Mouse (Mus musculus) kidney, postnatal 10 days (tissue): ENCODE data around the gene Mchr1.

Experiments
- DNase-seq: peaks from one replicate; pipeline ENCODE4 v3.0.0; 2021; ENCODE audit warnings: mixed read lengths

Mchr1 gene

GRCm38 (mm10) chr15:81235086-81235920, at the start of gene Mchr1:
Gene Mchr1, plus strand, starts transcription at chr15:81235499.
- peak; percentile 70 for DNase-seq

GRCm38 (mm10) chr15:81189061-81189460, 46.2 kb upstream of the Mchr1 start:
- no peak for DNase-seq

DNA sequence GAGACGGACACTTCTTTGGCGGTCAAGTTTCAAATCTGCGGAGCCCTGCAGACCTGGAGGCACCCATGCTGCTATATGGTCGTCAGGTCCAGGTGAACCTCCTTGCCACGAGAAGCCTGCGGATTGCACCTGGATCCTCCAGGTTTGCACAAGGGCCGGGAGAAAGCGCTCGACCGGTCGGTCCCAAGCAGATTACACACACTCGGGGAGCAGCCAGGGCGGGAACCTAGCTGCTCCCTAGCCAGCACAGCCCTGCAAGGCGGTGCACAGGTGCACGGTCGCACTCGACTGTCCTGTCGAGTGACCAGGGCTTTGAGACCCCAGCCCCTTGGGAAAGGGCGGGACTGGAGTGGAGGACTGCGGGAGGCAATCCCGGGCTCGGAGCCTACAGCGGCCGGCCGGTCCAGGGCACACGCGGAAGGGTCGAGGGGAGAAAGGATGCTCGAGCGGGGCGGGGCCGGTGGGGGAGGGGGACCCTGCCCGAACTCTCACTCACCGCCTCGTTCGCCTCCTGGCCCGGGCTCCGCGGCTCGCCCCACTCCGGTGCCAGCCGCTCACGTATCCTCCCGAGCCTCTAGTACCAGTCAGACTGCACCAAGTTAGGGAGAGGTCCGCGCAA, 45.2 kb upstream of the Mchr1 start:
- DNase-seq: no peak

DNA sequence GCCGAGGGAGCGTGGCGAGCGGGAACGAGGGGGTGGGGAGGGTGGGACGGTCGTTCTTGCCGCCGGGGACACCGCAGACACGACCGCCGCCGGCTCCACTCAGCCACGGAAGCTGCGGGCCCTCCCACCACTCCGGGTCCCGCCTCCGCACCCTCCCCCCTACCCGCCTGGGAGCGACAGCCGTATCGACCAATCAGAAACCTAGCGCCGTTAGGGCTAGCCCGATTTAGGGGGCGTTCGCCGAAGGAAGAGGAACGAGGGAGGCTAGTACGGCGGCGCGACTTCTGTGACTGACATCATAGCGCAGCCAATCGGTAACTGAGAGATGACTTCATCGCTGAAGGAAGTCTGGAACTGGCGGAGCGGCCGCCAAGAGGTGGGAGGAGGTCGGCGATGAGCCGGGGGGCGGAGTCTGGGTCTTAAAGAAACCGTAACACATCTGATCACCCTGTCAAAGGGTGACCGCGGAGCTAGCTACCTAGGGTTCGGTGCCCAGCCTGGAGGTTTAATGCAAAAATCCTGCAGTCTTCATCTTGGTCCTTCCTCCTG, 44.6 kb upstream of the Mchr1 start, which contains the start of gene Mrtfa:
Gene Mrtfa, minus strand, starts transcription at position 128 of the 549 bp plus-strand sequence.
- peak; percentile 99 for DNase-seq

- DNase-seq: no peak
Measured at GRCm38 (mm10) chr15:81191303-81191702, 44.0 kb upstream of the Mchr1 start.

DNA sequence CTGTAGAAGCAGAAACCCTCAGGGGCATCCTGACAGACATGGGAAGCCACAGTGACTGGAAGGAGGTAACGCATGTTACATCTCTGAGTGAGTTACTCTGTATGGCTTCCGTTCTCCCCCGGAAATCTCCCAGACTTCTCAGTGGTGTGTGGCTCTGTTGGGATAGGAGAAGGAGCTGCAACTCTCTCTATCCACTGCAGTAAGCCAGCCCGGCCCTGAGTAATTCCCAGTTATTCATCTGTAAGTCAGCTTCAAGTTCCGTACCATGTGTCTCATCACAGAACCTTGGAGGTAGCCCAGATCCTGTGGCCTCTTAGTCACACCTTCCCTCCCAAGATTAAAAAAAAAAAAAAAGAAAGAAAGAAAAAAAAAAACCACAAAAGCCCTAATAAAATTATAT, 43.0 kb upstream of the Mchr1 start:
- DNase-seq: no peak

GRCm38 (mm10) chr15:81192858-81193257, 42.4 kb upstream of the Mchr1 start:
- no peak for DNase-seq

DNA sequence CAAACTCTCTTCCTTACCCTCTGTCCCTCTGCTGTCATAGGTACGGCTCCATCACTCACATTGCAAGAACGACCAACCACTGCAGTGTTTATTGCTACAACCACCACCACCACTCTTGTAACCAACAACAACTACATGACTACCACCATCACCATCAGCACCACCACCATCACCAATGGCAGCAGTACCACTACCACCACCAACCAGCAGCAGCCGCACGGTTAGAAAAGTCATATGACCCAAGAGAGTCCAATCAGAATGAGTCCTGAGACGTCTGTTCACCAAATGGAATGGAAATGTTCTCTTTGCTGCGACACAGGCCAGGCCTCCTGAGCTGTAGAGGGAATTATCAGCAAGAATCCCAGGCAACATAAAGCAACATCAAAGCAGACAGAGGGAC, 40.5 kb upstream of the Mchr1 start:
- DNase-seq: no peak

GRCm38 (mm10) chr15:81195447-81195846, 39.9 kb upstream of the Mchr1 start:
- no peak for DNase-seq

GRCm38 (mm10) chr15:81197197-81197596, 38.1 kb upstream of the Mchr1 start:
- no peak for DNase-seq

- no peak for DNase-seq
Measured at GRCm38 (mm10) chr15:81198447-81198846, 36.9 kb upstream of the Mchr1 start.

- DNase-seq: peak; percentile 89
Measured at GRCm38 (mm10) chr15:81199372-81199959, 35.8 kb upstream of the Mchr1 start.

DNA sequence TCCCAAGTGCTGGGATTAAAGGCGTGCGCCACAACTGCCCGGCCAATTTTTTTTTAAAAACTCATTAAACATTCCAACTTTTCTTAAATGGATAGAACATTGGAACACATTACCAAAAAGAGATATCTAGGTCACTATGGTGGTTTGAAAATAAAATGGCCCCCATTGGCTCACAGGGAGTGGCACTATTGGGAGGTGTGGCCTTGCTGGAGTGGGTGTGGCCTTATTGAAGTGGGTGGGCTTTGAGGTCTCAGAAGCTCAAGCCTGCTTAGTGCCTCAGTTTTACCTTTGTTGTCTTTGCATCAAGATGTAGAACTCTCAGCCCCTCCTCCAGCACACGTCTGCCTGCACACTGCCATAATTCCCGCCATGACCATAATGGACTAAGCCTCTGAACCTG, 32.8 kb upstream of the Mchr1 start:
- no peak for DNase-seq

DNA sequence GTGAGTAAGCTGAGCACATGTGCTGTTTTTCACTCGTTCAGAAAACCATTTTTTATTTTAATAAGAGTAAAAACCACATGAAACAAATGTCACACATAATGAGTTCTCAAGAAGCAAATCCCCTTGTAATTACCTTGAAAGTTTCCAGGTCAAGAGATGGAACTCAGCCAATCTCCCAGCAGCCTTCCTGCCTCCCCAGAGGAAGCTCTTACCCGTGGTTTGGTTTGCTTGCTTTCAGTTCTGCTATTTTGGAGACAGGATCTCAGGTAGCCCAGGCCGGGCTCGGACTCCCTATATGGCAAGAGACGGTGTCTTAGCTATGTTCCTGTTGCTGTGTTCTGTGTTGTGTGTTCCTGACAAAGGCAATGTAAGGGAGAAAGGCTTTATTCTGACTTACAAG, 24.8 kb upstream of the Mchr1 start:
- DNase-seq: no peak

GRCm38 (mm10) chr15:81212976-81213375, 22.3 kb upstream of the Mchr1 start:
- peak; percentile 23 for DNase-seq

GRCm38 (mm10) chr15:81216906-81217653, 18.2 kb upstream of the Mchr1 start:
- peak; percentile 41 for DNase-seq

- DNase-seq: no peak
Measured at GRCm38 (mm10) chr15:81219054-81219453, 16.2 kb upstream of the Mchr1 start.

DNA sequence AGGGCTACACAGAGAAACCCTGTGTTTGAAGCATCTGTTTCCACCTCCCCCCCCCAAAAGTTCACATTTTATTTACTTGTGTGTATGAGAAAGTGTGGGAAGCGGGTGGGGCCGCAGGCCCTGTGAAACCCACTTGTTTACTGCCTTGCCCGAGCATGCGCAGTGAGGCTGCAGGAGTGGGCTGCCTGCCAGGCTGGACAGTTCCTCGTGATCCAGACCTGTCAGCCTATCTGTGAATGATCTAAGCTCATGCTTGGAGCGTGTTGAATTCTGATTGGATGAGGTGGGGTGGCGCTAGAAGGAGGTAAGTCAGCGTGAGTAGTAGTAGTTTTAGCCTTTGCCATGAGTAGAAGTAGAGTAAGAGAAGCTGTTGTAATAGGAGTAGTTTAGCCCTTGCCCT, 15.2 kb upstream of the Mchr1 start:
- DNase-seq: peak; percentile 36

DNA sequence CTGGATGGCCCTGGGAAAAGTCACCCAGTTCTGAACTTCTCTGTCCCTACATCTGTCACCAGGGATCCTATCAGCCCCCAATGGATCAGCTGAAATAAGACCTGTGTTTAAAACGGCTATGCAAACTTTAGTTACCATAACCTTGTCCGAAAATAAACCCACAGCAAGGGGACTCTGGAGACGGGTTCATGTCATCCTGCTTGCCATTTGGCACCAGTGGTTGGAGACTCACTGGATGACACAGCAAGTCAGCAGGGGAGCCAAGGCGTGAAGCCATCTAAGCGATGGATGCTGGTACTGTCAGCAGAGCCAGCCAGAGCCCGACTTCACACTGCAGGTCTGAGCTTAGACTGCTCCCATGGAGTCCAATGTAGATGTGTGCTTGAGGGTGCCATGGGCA, 13.9 kb upstream of the Mchr1 start:
- no peak for DNase-seq

GRCm38 (mm10) chr15:81225016-81225415, 10.3 kb upstream of the Mchr1 start:
- DNase-seq: no peak

- no peak for DNase-seq
Measured at GRCm38 (mm10) chr15:81225732-81226131, 9.6 kb upstream of the Mchr1 start.

GRCm38 (mm10) chr15:81226796-81227195, 8.5 kb upstream of the Mchr1 start:
- no peak for DNase-seq

DNA sequence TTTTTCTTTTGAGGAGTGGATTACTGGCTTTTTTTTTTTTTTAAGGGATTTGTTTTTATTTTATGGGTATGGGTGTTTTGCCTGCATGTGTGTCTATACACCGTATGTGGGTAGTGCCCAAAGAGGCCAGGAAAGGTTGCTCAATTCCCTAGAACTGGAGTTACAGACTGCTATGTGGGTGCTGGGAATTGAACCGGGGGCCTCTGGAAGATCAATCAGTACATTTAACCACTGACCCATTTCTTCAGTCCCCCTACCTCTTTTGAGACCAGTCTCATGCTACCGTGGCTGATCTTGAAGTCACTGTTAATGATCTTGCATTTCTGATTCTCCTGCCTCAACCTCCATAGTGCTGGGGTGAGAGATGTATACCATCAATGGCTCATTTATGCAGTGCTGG, 8.0 kb upstream of the Mchr1 start:
- no peak for DNase-seq
